Mouse (Mus musculus): ENCODE measurements around the gene Rpl11. TPM values are rescaled to one million over a fixed set of nuclear protein-coding genes. Genes with fewer than 3 reads are reported as not detected.

The Rpl11 gene
- polyA plus RNA-seq, 1 experiment = 466 TPM

DNA sequence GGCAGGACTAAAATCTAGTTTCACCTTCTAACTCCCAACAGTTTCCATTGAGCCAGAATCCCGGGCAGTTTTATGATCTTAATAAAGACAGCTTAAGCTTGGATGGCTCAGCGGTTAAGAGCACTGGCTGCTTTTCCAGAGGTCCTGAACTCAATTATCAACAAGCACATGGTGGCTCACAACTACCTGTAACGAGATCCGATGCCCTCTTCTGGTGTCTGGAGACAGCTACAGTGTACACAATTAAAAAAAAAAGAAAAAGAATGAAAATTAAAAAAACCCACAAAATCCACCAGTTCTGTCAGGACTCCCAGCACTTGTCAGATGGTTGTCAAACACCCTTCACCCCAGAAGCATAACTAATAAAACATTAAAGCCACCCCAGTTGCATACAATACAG lies 5.6 kb downstream of the Rpl11 start:
- no peak for TF ChIP-seq CTCF (IDR thresholded peaks at IDR 0.05; ENCODE audit: borderline replicate concordance, control insufficient read depth, extremely low read depth, insufficient read depth, low read length, poor library complexity)
- no peak for TF ChIP-seq POLR2A (IDR thresholded peaks at IDR 0.05; ENCODE audit: control insufficient read depth, extremely low read depth, insufficient read depth, low read length, poor library complexity)
- H3K27me3 ChIP-seq (ENCODE audit: control insufficient read depth, insufficient read depth, low read length) = no peaks in the 10 kb centered on the region
- H3K36me3 ChIP-seq (ENCODE audit: control insufficient read depth, insufficient read depth, low read length) = peaks cover 47% of the 10 kb centered on the region
- peaks cover 33% of the 10 kb centered on the region for H3K4me1 ChIP-seq (replicated peaks; ENCODE audit: control insufficient read depth, insufficient read depth, low read length)
- DNase-seq = no peak
- WGBS = 59% methylated on average over 4 of the region's 4 CpGs
- H3K4me3 ChIP-seq (ENCODE audit: control insufficient read depth, insufficient read depth, low read length) = no peak overlapping the region
- no peak overlapping the region for H3K27ac ChIP-seq (ENCODE audit: control insufficient read depth, insufficient read depth, low read length)

DNA sequence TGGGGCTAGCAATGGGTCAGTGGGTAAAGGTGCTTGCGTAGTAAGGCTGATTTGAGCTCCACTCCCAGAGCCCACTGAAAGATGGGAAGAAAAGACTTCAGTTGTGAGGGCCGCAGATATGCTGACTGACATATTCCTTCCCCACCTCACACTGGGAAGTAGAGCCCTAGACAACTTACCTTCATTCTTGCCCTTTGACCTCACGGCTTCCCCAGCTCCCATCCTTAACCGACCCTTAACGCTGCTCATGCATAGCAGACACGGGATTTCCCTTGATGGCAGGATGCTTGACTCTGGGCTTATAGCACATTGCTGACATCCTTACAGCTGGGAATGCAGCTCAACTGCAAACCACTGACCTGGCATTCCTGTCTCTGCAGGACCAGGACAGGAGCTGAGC lies 6.3 kb downstream of the Rpl11 start:
- Histone ChIP-seq H3K27me3 (ENCODE audit: control insufficient read depth, insufficient read depth, low read length) (no peaks in the 10 kb centered on the region), H3K4me3 (ENCODE audit: control insufficient read depth, insufficient read depth, low read length) (no peak overlapping the region), H3K36me3 (ENCODE audit: control insufficient read depth, insufficient read depth, low read length) (peaks cover 44% of the 10 kb centered on the region), H3K27ac (ENCODE audit: control insufficient read depth, insufficient read depth, low read length) (no peak overlapping the region), H3K4me1 (replicated peaks; ENCODE audit: control insufficient read depth, insufficient read depth, low read length) (peaks cover 29% of the 10 kb centered on the region)
- TF ChIP-seq POLR2A (IDR thresholded peaks at IDR 0.05; ENCODE audit: control insufficient read depth, extremely low read depth, insufficient read depth, low read length, poor library complexity) (no peak), CTCF (IDR thresholded peaks at IDR 0.05; ENCODE audit: borderline replicate concordance, control insufficient read depth, extremely low read depth, insufficient read depth, low read length, poor library complexity) (no peak)
- WGBS = 95% methylated on average over 6 of the region's 6 CpGs
- no peak for DNase-seq

DNA sequence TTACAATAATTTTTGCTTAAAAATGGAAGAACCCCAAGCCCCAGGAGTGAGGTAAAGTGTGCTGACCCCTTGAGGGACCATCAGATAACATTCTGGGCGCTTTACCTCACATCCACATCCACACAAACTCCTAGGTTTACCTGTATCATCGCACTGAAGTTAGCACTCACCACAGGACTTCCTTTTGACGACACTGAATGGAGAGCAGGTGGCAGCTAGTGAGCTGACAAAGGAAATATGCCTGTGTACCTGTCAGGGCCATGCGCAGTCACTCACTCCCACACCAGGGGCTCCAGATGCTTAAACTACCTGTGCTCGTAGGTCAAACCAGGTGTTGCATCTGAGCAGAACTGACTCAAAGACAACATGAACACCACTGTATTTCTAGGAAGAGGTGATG lies 8.1 kb downstream of the Rpl11 start:
- no peak for DNase-seq
- Histone ChIP-seq H3K36me3 (ENCODE audit: control insufficient read depth, insufficient read depth, low read length) (peaks cover 26% of the 10 kb centered on the region), H3K4me1 (replicated peaks; ENCODE audit: control insufficient read depth, insufficient read depth, low read length) (peaks cover 29% of the 10 kb centered on the region), H3K4me3 (ENCODE audit: control insufficient read depth, insufficient read depth, low read length) (no peak overlapping the region), H3K27ac (ENCODE audit: control insufficient read depth, insufficient read depth, low read length) (peak overlapping the region; percentile 91), H3K27me3 (ENCODE audit: control insufficient read depth, insufficient read depth, low read length) (no peaks in the 10 kb centered on the region)
- TF ChIP-seq POLR2A (IDR thresholded peaks at IDR 0.05; ENCODE audit: control insufficient read depth, extremely low read depth, insufficient read depth, low read length, poor library complexity) (no peak), CTCF (IDR thresholded peaks at IDR 0.05; ENCODE audit: borderline replicate concordance, control insufficient read depth, extremely low read depth, insufficient read depth, low read length, poor library complexity) (no peak)
- 33% methylated on average over 5 of the region's 5 CpGs for WGBS

DNA sequence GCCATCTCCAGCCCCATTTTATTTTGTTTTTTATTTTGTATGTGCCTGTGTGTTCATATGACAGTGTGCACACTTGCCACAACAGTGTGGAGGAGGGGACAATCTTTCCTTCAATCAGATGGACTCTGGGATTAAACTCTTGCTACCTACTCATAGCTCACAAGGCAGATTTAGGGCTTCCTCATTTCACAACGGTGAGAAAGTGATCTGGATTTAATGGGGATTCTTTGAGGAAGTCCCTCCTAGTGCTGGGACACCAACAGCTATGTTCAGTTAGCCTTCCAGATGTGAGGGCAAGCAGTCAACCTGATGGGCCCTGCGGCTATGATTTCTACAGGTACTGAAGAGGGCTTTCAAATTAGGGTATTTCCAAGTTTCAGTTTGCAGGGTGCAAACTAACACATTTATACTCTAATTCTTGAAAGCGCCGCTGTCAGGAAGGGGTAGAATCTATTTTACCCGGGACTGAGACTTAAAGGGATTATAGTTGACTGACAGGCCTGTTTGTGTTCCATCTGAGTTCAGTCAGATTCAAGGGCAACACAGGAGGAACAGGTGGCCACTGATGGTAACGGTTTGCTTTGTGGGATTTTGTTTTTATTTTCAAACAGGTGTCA lies 9.3 kb downstream of the Rpl11 start:
- Histone ChIP-seq H3K36me3 (ENCODE audit: control insufficient read depth, insufficient read depth, low read length) (peaks cover 14% of the 10 kb centered on the region), H3K27me3 (ENCODE audit: control insufficient read depth, insufficient read depth, low read length) (no peaks in the 10 kb centered on the region), H3K27ac (ENCODE audit: control insufficient read depth, insufficient read depth, low read length) (peak overlapping the region; percentile 91), H3K4me3 (ENCODE audit: control insufficient read depth, insufficient read depth, low read length) (no peak overlapping the region), H3K4me1 (replicated peaks; ENCODE audit: control insufficient read depth, insufficient read depth, low read length) (peaks cover 29% of the 10 kb centered on the region)
- TF ChIP-seq POLR2A (IDR thresholded peaks at IDR 0.05; ENCODE audit: control insufficient read depth, extremely low read depth, insufficient read depth, low read length, poor library complexity) (no peak), CTCF (IDR thresholded peaks at IDR 0.05; ENCODE audit: borderline replicate concordance, control insufficient read depth, extremely low read depth, insufficient read depth, low read length, poor library complexity) (no peak)
- WGBS = 17% methylated on average over 6 of the region's 6 CpGs
- DNase-seq = no peak

DNA sequence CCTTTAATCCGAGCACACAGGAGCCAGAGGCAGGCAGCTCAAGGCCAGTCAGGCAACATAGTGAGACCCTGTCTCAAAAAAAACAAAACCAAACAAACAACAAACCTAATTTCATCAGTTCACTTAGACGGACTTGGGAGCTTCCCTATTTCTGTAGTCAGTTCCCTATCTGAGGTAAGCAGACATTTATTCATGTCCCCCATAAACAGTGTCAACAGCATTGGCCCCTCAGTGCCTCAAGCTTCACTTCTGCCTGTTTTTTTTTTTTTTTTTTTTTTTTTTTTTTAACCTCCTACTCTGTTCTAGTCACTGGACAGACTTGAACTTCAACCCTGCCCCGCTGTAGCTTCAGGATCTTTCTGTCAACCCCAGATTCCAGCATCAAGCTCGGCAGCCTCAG lies 18.1 kb downstream of the Rpl11 start:
- Histone ChIP-seq H3K36me3 (ENCODE audit: control insufficient read depth, insufficient read depth, low read length) (no peaks in the 10 kb centered on the region), H3K27me3 (ENCODE audit: control insufficient read depth, insufficient read depth, low read length) (no peaks in the 10 kb centered on the region), H3K4me1 (replicated peaks; ENCODE audit: control insufficient read depth, insufficient read depth, low read length) (peaks cover 13% of the 10 kb centered on the region), H3K27ac (ENCODE audit: control insufficient read depth, insufficient read depth, low read length) (no peak overlapping the region), H3K4me3 (ENCODE audit: control insufficient read depth, insufficient read depth, low read length) (no peak overlapping the region)
- WGBS = 80% methylated on average over 4 of the region's 4 CpGs
- DNase-seq = no peak
- TF ChIP-seq CTCF (IDR thresholded peaks at IDR 0.05; ENCODE audit: borderline replicate concordance, control insufficient read depth, extremely low read depth, insufficient read depth, low read length, poor library complexity) (no peak), POLR2A (IDR thresholded peaks at IDR 0.05; ENCODE audit: control insufficient read depth, extremely low read depth, insufficient read depth, low read length, poor library complexity) (no peak)

DNA sequence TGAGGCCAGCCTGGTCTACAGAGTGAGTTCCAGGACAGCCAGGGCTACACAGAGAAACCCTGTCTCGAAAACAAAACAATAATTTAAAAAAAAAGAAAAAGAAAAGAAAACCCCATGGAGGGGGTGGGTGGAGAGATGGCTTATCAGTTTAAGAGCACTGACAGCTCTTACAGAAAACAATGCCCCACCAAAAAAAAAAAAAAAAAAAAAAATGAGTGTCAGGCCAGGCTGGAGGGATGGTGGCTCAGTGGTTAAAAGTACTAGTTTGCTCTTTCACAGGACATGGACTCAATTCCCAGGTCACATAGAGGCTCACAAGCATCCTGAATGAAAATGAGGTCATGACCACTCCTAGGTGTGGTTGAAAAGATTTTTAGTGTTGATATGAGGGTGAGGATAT lies 20.0 kb downstream of the Rpl11 start:
- Histone ChIP-seq H3K27ac (ENCODE audit: control insufficient read depth, insufficient read depth, low read length) (no peak overlapping the region), H3K4me3 (ENCODE audit: control insufficient read depth, insufficient read depth, low read length) (no peak overlapping the region), H3K4me1 (replicated peaks; ENCODE audit: control insufficient read depth, insufficient read depth, low read length) (peaks cover 22% of the 10 kb centered on the region), H3K27me3 (ENCODE audit: control insufficient read depth, insufficient read depth, low read length) (no peaks in the 10 kb centered on the region), H3K36me3 (ENCODE audit: control insufficient read depth, insufficient read depth, low read length) (no peaks in the 10 kb centered on the region)
- no peak for DNase-seq
- TF ChIP-seq CTCF (IDR thresholded peaks at IDR 0.05; ENCODE audit: borderline replicate concordance, control insufficient read depth, extremely low read depth, insufficient read depth, low read length, poor library complexity) (no peak), POLR2A (IDR thresholded peaks at IDR 0.05; ENCODE audit: control insufficient read depth, extremely low read depth, insufficient read depth, low read length, poor library complexity) (no peak)
- WGBS = 55% methylated on average over 1 of the region's 1 CpGs
